Mouse (Mus musculus): ENCODE data around the gene Cpa4.

Cpa4 gene

GRCm38 (mm10) chr6:30628152-30628551 lies 60.0 kb downstream of the Cpa4 start:
- DNase-seq (ENCODE audit: low read depth, low spot score) = no peak

- DNase-seq (ENCODE audit: low read depth, low spot score) = no peak
Measured at GRCm38 (mm10) chr6:30629989-30630388, 61.8 kb downstream of the Cpa4 start.

GRCm38 (mm10) chr6:30635361-30635862 lies 67.2 kb downstream of the Cpa4 start:
- no peak for DNase-seq (ENCODE audit: low read depth, low spot score)

- peak; percentile 51 for DNase-seq (ENCODE audit: low read depth, low spot score)
Measured at GRCm38 (mm10) chr6:30636186-30636842, 68.1 kb downstream of the Cpa4 start.

- DNase-seq (ENCODE audit: low read depth, low spot score) = no peak
Measured at GRCm38 (mm10) chr6:30638674-30639268, 70.6 kb downstream of the Cpa4 start, which contains the start of gene Cpa1. Gene Cpa1 (plus strand): TSS chr6:30639218.

All from 3T3-L1 (cell line).